Mouse (Mus musculus) mesoderm, embryonic 11.5 days (tissue): ENCODE results near the gene Znhit1.
A peak's percentile ranks its signal among the peaks of the same experiment; 100 is the strongest.

ENCODE experiments used
- DNase-seq: peaks from one replicate; pipeline ENCODE4 v3.0.0-alpha.2; 2012; ENCODE audit warnings: low read depth, low spot score

Gene Znhit1

GRCm38 (mm10) chr5:136986695-136987137 lies 1.1 kb downstream of the Znhit1 start, which contains the start of gene Plod3:
Gene Plod3, plus strand, starts transcription at chr5:136987019.
- peak; percentile 100 for DNase-seq

- DNase-seq = no peak
Observed at GRCm38 (mm10) chr5:136984828-136985227, 3.0 kb downstream of the Znhit1 start.

GRCm38 (mm10) chr5:136982338-136982930 lies 5.4 kb downstream of the Znhit1 start:
- peak; percentile 50 for DNase-seq

DNA sequence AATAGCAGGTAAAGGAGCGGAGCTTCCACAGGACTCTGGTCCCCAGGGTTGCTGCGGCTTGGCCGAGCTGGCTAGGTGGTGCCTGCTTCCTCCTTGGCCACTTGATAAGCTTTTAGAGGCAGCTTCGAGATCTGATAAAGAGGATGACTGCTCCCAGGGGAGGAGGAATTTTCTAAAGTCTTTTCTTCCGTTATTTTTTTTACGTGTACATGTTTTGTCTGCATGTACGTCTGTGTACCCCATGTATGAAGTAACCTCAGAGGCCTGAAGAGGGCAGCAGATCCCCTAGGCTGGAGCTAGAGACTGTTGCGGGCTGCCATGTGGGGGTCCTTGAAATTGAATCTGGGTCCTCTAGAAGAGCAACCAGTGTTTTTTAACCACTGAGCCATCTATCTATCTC lies 6.8 kb downstream of the Znhit1 start:
- DNase-seq = no peak

DNA sequence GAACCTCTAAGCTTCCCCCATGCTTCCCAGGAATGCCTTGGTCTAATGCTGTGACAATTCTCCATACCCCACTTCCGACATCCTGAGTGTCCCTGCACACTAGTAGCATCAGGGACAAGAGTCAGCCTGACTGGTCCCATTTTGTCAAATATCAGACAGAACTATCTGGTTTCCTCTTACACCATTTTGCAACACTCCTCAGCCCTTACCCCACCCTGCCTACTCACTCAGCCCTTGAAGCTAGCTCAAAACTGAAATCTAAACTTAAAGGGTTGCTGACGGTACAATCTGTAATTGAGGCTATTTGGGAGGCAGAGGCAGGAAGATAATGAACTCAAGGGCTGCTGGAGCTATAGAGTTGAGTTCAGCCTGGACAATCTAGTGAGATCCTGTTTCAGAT lies 8.1 kb downstream of the Znhit1 start:
- DNase-seq = no peak

DNA sequence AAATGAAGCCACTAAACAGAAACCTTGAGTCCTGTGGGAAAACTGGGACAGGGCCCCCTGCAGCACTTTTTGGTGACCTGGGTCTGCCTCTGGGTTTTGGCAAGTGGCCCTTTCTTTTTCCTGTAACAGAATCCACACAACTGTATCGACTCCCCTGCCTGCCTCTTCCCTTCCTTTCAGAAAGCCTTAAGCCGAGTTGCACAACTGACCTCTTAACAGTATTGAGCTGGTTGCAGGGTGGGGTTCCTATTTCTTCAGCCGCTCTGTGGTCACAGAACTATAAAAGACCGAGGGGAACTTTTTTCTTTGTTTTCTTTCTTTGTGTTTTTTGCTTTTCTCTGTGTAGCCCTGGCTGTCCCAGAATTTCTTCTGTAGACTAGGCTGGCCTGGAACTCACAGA lies 10.1 kb downstream of the Znhit1 start:
- DNase-seq = no peak

DNA sequence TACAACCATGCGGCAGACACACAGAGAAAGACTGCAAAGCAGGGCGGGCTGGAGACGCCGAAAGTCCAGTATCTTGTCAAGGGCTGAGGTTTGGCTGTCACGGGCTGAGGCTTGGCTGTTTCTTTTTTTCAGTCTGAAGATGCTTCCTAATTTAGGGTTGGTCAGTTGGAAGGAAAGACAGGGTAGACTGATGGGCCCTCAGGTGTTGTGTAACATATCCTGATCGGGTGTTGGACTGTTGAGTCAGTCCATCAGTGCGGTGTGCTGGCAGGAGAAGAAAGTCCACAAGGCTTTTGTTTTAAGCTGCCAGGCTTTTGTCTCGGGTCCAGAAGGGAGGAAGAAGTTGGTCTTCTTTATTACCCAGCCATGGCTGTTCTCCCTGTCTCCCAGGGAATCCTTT lies 14.2 kb downstream of the Znhit1 start:
- DNase-seq = no peak

GRCm38 (mm10) chr5:136970703-136971102 lies 17.1 kb downstream of the Znhit1 start:
- DNase-seq = peak; percentile 62

GRCm38 (mm10) chr5:136967592-136967991 lies 20.2 kb downstream of the Znhit1 start:
- DNase-seq = no peak

DNA sequence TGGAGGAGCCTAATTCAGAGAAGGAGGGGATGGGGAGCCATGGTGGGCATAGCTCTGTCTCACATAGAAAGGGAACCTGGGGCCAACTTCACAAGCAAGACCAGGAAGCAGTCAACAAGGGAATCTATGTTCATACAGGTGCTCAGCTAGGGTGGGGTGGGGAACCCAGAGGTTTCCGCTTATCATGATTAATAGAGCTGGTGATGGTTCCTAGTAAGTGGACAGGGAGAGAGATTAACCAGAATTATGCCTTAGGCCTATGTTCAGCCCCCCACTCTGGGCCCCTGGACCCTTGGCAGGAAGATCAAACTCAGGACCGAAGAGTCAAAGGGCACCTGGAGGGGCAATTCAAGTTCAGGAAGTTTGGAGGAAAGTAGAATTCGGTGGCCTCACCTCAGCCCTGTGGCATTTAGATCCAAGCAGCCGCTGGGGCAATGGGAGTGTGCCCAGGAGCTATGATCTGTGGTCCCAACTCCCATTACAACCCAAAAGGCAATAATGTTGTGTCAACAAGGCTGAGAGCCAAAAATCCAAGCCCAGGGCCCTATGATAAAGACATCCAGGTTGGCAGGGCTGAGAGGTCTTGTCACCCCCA lies 20.9 kb downstream of the Znhit1 start:
- no peak for DNase-seq

DNA sequence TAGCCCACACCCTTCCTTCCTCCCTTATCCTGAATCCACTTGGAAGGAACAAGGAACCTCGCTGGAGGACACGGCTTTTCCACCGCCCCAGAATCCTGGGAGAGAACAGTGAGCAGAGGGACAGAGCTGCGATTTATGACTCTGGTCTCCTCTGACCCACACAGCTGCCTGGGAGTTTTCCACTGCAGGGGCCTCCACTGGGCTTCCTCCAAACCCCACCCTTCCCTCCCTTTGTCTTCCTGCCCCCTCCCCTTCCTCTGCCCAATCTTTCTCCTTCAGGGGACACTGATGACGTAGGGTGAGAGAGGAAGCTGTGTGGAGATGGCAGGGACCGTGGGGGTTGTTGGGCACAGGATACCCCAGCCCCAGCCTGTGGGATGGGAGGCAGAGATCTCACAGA lies 21.5 kb downstream of the Znhit1 start, which contains the start of gene Cldn15:
Cldn15 (plus strand) TSS at position 286 of the 400 bp plus-strand sequence.
- peak; percentile 47 for DNase-seq

DNA sequence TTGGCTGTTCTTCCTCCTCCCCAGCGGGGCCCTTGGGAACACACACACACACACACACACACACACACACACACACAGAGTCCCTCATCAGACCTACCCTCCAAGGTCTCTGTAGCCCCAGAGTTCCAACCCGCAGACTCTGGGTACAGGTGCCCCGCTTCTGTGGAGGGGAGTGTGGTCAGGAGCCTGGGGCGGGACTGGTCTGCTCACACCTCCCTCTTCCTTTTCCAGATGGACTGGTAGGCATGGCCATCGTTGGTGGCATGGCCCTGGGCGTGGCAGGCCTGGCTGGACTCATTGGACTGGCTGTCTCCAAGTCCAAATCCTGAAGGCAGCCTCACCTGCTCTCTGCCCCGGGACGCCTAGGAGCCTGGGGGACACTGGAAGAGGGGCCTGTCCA lies 22.1 kb downstream of the Znhit1 start:
- no peak for DNase-seq

DNA sequence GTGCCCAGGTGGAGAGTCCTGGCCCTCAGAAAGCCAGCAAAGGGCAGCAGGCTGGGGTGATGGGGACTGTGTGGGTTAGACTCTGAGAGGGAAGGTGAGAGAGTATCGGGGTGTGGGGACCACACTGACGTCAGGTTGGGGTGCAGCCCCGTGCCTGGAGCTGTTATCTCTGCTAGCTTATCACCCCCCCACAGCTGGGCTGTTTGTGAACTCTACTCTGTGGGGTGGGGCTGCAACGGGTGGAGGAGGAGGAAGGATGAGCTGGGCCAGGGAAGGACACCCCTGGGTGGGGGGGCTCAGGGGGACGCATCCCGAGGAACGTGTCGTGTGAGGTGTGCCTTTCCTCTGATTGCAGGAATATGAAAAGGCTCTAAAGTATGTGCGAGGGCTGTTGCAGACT lies 22.6 kb downstream of the Znhit1 start:
- no peak for DNase-seq

DNA sequence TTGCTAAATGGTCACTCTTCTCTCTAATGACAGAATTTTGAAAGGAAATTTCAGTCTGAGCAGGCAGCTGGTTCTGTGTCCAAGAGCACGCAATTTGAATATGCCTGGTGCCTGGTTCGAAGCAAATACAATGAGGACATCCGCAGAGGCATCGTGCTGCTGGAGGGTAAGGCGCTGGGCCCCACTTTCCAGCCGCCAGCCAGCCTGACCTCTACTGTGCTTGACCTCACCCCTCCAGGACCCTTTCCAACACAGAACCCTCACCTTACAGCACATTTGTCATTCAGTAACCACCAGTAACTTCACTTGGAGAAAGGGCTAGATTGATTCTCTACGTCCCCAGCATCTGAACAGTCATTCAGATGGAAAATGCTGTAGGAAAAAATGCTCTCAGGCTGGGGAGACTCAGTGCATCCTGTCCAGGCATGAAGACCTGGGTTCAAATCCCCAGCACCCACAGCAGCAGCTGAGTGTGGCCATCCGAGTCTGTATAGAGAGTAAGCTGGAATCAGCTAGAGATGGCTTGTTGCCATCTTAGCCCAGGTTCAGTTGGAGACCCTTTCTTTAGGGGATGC lies 24.8 kb downstream of the Znhit1 start:
- DNase-seq = no peak

GRCm38 (mm10) chr5:136962501-136962900 lies 25.3 kb downstream of the Znhit1 start:
- peak; percentile 88 for DNase-seq

DNA sequence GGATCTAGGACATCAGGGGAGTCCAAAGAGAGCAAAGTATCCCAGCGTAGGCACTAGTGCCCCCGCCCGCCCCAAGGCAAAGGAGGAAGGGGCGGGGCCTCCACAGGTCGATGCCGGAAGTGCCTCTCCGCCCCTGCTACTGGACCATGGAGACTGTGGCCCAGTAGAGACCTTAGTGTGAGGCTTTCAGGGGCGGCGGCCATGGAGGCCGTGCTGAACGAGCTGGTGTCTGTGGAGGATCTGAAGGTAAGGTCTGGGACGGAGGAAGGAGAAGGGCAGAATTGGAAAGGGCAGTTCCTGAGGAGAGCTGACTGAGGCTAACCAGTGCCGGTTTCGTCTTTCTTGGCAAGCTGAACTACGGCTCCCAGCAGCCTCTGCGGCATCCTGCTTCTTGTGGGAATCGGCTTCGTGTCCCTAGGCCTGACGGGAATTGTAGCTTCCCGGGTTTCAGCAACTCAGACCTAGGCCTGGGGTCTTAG lies 25.8 kb downstream of the Znhit1 start:
- peak; percentile 82 for DNase-seq

GRCm38 (mm10) chr5:136961334-136961982 lies 26.4 kb downstream of the Znhit1 start:
- peak; percentile 23 for DNase-seq

DNA sequence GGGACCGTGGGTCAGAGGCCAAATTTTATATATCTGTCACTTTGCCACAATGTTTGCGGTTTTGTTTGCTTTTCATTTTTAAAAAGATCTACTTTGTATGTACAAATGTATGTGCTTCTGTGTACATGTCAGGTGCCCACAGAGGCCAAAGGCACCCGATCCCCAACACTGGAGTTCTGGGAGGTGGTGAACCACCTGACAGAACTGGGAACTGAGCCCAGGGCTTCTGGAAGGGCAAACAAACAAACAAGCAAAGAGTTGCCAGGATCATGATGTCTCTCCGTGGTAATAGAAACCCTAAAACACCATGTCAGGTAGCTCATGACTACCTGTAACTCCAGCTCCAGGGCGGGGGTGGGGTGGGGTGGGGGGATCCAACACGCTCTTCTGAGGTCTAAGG lies 27.8 kb downstream of the Znhit1 start:
- DNase-seq = no peak

GRCm38 (mm10) chr5:136958991-136959605 lies 28.7 kb downstream of the Znhit1 start:
- DNase-seq = no peak

DNA sequence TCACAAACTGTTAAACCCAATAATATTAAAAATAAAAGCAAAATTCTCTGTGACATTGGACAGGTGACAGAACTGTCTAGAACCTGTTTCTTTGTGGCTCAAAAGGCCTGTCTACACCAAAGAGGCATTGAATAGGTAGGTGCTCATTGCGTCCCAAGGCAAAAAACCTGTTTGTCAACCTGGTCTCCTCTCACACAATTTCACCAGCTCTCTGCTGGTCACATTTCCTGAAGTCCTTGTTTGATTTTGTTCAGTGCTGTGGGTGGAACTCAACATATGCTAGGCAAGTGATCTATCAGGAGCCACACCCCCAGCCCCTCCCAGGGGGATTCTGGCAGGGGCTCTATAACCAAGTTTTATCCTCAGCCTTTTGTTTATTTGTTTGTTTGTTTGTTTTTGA lies 30.6 kb downstream of the Znhit1 start:
- no peak for DNase-seq

DNA sequence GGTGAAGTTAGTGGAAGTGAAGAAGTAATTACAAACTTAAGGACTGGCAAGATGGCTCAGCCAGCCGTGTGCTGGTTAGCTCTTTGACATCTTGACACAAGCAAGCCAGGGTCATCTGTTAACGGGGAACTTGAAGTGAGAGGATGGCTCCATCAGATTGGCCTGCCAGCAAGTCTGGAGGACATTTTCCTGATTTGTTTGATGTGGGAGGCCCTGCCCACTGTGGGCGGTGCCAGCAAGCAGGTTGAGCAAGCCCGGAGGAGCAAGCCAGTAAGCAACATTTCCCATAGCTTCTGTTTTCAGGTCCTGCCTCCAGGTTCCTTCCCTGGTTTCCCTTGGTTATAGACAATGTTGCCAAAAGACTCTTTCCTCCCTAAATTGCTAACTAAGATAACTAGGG lies 32.2 kb downstream of the Znhit1 start:
- no peak for DNase-seq

DNA sequence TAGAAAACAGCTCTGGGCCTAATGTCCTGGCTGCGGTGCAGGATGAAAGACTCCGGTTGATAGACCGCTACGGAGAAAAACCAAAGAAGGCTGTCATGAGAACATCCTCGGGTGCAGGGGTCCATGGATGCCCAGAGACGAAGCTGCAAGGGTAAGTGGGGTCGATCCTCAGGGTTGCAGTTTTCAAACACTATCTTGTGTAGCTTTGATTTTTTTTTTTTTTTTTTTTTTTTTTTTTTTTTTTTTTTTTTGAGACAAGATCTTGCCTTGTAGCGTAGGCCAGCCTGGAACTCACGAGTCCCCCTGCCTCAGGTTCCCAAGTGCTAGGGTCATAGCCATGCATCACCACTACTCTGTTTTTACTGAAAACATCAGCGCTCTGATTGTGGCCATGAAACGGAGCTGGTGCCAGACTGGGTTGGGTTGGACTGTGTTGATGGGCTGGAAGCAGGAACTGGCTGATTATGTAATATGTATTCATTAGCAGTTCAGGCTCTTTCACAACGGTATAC lies 34.3 kb downstream of the Znhit1 start:
- DNase-seq = no peak
